Mouse (Mus musculus) E14TG2a.4 (cell line): ENCODE measurements around the gene Fst.
A peak's percentile ranks its signal among the peaks of the same experiment; 100 is the strongest.

Source experiments
- H3K27me3 ChIP-seq: 2 replicates; pipeline ENCODE4 v1.6.1; 2014; ENCODE audit warnings: low read length, control low read depth; ENCODE audit not compliant: insufficient read depth
- H3K36me3 ChIP-seq: 2 replicates; pipeline ENCODE4 v1.6.1; 2014; ENCODE audit warnings: low read length, control low read depth; ENCODE audit not compliant: insufficient read depth
- H3K4me1 ChIP-seq: replicated peaks from 2 replicates; pipeline ENCODE4 v1.6.1; 2014; ENCODE audit warnings: low read depth, low read length, control low read depth
- H3K4me3 ChIP-seq: replicated peaks from 2 replicates; pipeline ENCODE4 v1.5.1; 2014; ENCODE audit warnings: mild to moderate bottlenecking, low read length
- H3K9me3 ChIP-seq: 2 replicates; pipeline ENCODE4 v1.6.1; 2014; ENCODE audit warnings: low read length, control low read depth
- CTCF ChIP-seq: conservative IDR thresholded peaks from 2 replicates; pipeline ENCODE4 v1.5.1; 2014; ENCODE audit warnings: low read length
- NANOG ChIP-seq: IDR thresholded peaks from 2 replicates; pipeline ENCODE4 v1.6.1; 2014; ENCODE audit warnings: borderline replicate concordance, low read length, mixed read lengths
- POU5F1 ChIP-seq: IDR thresholded peaks from 2 replicates; pipeline ENCODE4 v1.6.1; 2014; ENCODE audit warnings: low read length, borderline replicate concordance

Gene Fst

DNA sequence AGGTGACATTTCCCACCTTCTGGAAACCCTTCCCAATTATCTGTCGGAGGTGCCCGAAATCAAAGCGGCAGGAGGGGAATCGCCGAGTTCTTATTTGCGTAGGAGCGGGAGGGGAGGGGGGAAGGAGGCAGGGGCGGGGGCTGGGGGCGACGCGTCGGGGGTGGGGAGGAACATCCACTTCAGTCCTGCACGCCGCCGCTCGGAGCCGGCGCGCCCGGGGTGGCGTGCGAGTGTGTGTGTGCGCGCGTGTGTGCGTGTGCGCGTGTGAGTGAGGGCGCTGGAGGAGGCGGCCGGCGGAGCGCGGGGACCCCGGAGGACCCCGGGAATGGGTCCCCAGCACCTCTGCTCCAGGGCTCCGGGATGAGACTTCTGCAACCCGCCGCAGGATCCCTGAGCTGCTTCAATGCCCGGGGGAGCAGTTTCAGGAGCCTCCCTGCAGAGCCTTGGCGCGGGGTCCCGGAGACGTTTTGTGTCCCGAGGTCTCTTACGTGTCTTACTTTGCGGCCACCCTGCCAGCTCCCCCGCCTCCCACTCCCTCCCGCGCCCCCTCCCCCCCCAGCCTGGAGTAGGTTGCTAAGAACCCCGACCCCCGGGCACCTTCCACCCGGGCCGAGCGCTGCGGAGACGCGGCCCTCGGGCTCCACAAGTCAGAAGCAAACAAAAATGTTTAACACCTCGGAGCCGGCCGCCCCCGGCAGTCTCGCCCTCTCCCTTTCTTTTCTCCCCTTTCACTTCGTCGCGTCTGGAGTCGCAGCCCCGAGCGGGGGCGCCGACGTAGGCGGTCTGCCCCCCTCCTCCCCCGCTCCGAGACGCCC, at the start of gene Fst:
TSS of gene Fst (minus strand) at position 66 of the 815 bp plus-strand sequence.
- Histone ChIP-seq H3K4me3 (peak within 1 kb of the TSS; percentile 84), H3K36me3 (no peaks in the 10 kb centered on the region), H3K9me3 (peaks cover 5% of the 10 kb centered on the region), H3K4me1 (peaks cover 33% of the 10 kb centered on the region), H3K27me3 (peaks cover 75% of the 10 kb centered on the region)
- TF ChIP-seq CTCF (no peak), POU5F1 (no peak)

- Histone ChIP-seq H3K27me3 (no peaks in the 10 kb centered on the region), H3K4me1 (no peaks in the 10 kb centered on the region), H3K9me3 (no peaks in the 10 kb centered on the region), H3K4me3 (no peak overlapping the region), H3K36me3 (no peaks in the 10 kb centered on the region)
- TF ChIP-seq NANOG = no peak
- no peak for TF ChIP-seq POU5F1
- TF ChIP-seq CTCF = no peak
Observed at GRCm38 (mm10) chr13:114493826-114494225, 35.1 kb upstream of the Fst start.

DNA sequence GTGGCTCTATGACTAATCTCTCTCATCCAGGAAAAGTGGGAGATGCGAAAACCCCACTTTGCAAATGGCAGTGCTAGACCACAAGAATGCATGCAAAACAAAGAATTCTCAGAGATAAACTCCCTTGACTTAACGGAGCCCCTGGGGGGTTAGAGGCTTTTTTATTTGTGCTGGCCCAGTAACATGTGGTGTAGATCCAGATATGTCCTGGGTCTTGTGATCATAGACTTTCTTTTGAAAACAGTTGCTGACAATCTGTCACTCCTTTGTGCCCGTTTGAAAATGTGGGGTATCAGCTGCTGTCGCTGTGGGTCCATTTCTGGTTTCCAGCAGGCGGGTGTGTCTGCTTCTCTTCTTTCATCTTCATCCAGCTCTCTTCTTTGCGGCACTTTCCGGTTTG, 29.4 kb upstream of the Fst start:
- no peak for TF ChIP-seq NANOG
- TF ChIP-seq POU5F1 = no peak
- TF ChIP-seq CTCF = no peak
- Histone ChIP-seq H3K9me3 (peaks cover 3% of the 10 kb centered on the region), H3K36me3 (no peaks in the 10 kb centered on the region), H3K27me3 (no peaks in the 10 kb centered on the region), H3K4me1 (no peaks in the 10 kb centered on the region), H3K4me3 (no peak overlapping the region)

DNA sequence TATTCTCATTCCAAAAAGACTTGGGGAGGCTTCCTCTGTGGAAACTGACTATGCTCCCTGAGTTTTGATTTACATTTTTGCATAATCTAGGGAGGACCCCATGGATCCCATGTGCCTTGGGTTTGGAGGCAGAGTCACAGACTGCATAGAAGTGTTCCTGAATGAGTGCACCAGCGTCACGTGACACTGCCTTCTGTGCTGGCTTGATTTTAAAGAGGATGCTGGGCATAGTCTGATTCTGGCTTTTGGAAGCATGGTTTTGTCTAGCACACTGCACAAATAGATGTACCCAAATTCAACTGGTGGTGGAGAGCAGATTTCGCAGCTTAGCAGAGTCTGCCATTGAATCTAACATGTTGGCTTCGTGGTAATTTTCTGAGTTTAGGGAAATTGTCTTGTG, 19.6 kb upstream of the Fst start:
- no peaks in the 10 kb centered on the region for H3K36me3 ChIP-seq
- peaks cover 14% of the 10 kb centered on the region for H3K9me3 ChIP-seq
- TF ChIP-seq NANOG = no peak
- no peak for TF ChIP-seq POU5F1
- no peak for TF ChIP-seq CTCF
- no peaks in the 10 kb centered on the region for H3K4me1 ChIP-seq
- H3K27me3 ChIP-seq = peaks cover 15% of the 10 kb centered on the region
- no peak overlapping the region for H3K4me3 ChIP-seq

DNA sequence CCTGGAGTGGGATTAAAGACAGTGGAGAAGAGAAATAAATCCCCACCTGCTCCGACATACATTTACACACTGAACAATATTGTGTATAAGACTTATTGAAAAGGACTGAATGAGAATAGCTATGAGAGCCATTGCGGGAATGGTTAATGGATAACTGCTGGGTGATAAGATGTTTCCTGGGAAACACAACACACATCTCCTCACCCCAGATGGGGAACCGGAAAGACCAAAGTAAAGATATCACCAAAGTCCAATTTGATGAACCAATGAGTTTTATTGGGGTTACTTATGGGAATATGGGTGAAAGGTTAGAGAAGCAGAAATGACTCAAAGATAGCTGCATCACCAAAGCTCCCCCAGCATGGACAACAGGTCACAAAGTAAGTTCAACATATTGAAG, 11.2 kb upstream of the Fst start:
- Histone ChIP-seq H3K36me3 (no peaks in the 10 kb centered on the region), H3K4me3 (no peak overlapping the region), H3K27me3 (peaks cover 24% of the 10 kb centered on the region), H3K9me3 (peaks cover 3% of the 10 kb centered on the region), H3K4me1 (no peaks in the 10 kb centered on the region)
- no peak for TF ChIP-seq POU5F1
- no peak for TF ChIP-seq CTCF
- TF ChIP-seq NANOG = no peak

GRCm38 (mm10) chr13:114466269-114466919, 7.6 kb upstream of the Fst start:
- TF ChIP-seq NANOG = no peak
- TF ChIP-seq POU5F1 = no peak
- TF ChIP-seq CTCF = no peak
- Histone ChIP-seq H3K9me3 (peaks cover 4% of the 10 kb centered on the region), H3K27me3 (peaks cover 27% of the 10 kb centered on the region), H3K36me3 (no peaks in the 10 kb centered on the region), H3K4me1 (no peaks in the 10 kb centered on the region), H3K4me3 (no peak overlapping the region)

DNA sequence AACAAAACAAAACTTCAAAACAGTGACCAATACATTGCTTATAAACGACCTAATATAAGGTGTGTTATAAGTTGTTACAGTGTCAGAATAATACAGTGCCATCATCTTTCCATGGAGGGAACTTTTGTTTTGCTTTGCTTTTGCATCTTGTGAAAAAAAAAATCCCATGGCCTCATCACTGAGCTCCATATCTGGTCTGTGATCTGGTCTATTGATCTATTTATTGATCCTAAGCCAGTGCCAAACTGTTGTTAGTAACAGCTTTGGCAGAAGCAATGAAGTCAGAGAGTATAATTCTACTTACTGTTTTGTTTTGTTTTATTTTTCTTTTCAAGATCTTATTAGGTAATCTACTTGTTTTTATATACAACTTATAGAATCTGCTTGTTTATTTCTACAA, 6.6 kb upstream of the Fst start:
- no peak for TF ChIP-seq POU5F1
- Histone ChIP-seq H3K4me1 (no peaks in the 10 kb centered on the region), H3K4me3 (no peak overlapping the region), H3K36me3 (no peaks in the 10 kb centered on the region), H3K27me3 (peaks cover 30% of the 10 kb centered on the region), H3K9me3 (peaks cover 5% of the 10 kb centered on the region)

GRCm38 (mm10) chr13:114464824-114465223, 6.1 kb upstream of the Fst start:
- Histone ChIP-seq H3K36me3 (no peaks in the 10 kb centered on the region), H3K9me3 (peaks cover 5% of the 10 kb centered on the region), H3K27me3 (peaks cover 30% of the 10 kb centered on the region), H3K4me3 (no peak overlapping the region), H3K4me1 (no peaks in the 10 kb centered on the region; the same call in 1 of the 2 replicates)
- TF ChIP-seq POU5F1 (no peak), CTCF (no peak), NANOG (no peak)
